Mouse (Mus musculus) adrenal gland, adult 10 weeks (tissue): ENCODE results near the gene Sgtb. TPM values are rescaled to one million over a fixed set of nuclear protein-coding genes. Genes with fewer than 3 reads are reported as not detected.

Experiments
- polyA plus RNA-seq: library from polyadenylated mRNA; stranded (reverse); fragments of 350-450 nt; fragmentation: Illumina TruSeq; extraction: RNeasy Lipid Tissue Mini Kit (QIAGEN cat#74804); gene quantifications from one replicate; pipeline ENCODE4 v1.2.3, GENCODE M21; 2014; ENCODE audit warnings: low read depth, low replicate concordance

Gene Sgtb
- 14.7 TPM for polyA plus RNA-seq

DNA sequence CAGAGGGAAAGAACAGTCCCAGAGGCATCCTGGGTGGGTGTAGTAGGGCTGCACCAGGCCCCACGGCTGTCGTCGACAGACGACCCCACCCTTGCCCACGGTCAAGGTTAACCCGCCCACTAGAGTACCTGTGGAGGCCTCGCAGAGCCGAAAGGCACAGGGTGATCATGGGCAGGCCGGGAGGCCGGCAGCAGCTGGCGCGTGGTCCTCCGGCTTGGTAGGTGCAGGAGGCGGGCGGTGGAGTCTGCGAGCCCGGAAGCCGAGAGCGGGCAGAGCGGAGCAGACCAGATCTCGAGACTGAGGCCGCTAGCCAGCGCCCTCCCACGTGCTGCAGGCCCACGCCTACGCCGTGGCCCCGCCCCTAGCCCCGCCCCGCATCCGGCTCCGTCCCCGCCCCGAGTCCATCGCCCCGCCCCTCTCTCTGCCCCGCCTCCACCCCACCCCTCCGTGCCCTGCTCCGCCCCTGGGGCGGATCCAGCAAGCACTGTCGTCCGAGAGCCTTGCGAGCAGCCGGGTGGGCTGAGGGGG is at the start of gene Sgtb, which contains the start of gene Nln:
Gene Sgtb (plus strand): TSS at position 454 of the 528 bp plus-strand sequence.
Gene Nln (minus strand): TSS at position 327 of the 528 bp plus-strand sequence.

DNA sequence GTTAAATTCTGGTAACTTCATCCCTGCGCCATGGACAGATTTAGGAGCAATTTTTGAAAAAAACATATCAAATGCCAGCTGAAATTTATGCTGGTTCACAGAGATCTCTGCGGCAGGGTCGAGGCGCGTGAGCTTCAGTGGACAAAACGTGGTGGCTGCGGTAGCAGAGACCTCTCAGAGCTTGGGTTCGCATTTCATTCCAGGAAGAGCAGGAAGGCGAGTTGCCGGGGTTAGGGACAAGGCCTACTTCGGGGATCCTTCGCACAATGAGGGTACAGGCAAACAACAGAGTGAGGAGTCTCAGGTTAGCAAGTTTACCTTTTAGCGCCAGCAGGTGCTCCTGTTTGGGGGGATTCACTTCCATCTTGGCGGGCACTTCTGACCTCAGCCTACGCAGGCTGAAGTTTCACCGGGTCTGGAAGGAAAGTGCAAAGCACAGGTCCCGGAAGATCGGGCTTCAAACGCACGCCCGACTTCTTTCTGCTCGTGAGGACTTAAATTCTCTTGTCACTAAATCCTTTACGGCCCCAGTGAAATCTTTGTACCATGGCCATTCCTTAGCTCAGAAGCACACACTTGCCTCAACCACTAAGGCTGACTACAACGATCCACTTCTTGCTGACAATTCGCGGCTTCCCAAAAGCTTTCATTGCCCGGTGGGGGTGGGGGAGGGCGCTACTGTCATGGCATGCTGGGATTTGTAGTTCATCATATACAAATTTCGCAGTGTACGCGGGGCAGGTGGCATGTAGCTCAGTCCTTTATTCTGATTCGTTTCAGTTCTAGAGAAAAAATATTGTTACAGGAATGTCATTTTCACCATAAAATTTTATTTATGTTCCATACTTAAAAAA is 68.5 kb downstream of the Sgtb start, which contains the start of gene Trappc13:
Gene Trappc13 (minus strand): TSS at position 674 of the 854 bp plus-strand sequence.

DNA sequence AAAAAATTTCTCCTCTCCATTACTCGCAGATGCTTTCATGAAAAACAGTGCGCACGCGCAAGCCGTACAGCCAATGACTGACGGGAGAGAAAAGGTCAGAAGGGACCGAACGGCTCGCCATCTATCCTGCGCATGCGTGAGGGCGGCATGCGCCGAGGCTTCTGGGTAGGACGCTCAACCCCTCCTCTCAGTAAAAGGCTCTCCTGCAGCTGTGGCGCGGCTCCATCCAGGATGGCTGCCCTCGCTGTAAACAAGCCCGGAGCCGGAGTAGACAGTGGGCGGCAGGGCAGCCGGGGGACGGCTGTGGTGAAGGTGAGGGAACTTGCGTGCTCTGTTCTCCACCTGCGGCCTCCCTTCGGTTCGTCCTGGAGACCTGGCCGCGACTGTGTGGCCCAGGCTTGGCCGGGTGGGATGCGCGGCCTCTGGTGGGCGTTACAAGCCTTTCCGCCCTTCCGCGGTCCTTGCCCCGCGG is 69.1 kb downstream of the Sgtb start, which contains the start of gene Trim23:
Gene Trim23 (plus strand): TSS at position 148 of the 472 bp plus-strand sequence.

Other genes with a start within 250 kb of the Sgtb start
- 342 TPM for gene Erbin, start 189.2 kb upstream of the Sgtb start, polyA plus RNA-seq
- gene Nln, start 127 bp upstream of the Sgtb start, polyA plus RNA-seq, result 81.1 TPM
- gene Trappc13, start 68.7 kb downstream of the Sgtb start, polyA plus RNA-seq, result 143 TPM
- 90.7 TPM for gene Trim23, start 69.1 kb downstream of the Sgtb start, polyA plus RNA-seq
- 21.9 TPM for gene Cenpk, start 118.9 kb downstream of the Sgtb start, polyA plus RNA-seq
- 36.1 TPM for gene Ppwd1, start 119.1 kb downstream of the Sgtb start, polyA plus RNA-seq
- gene Adamts6, start 178.1 kb downstream of the Sgtb start, polyA plus RNA-seq, result 5.6 TPM